Mouse (Mus musculus) spleen, postnatal 0 days (tissue): ENCODE data around the gene Nek10. TPM values are rescaled to one million over a fixed set of nuclear protein-coding genes. Genes with fewer than 3 reads are reported as not detected.

ENCODE experiments used
- polyA plus RNA-seq: library from polyadenylated mRNA; unstranded; fragments of >200 nt; fragmentation: Nextera tagmentation; extraction: Ambion mirVana; gene quantifications from 2 replicates; pipeline ENCODE4 v1.2.1, GENCODE M21; 2015

The Nek10 gene
- not detected in 2 replicates for polyA plus RNA-seq

DNA sequence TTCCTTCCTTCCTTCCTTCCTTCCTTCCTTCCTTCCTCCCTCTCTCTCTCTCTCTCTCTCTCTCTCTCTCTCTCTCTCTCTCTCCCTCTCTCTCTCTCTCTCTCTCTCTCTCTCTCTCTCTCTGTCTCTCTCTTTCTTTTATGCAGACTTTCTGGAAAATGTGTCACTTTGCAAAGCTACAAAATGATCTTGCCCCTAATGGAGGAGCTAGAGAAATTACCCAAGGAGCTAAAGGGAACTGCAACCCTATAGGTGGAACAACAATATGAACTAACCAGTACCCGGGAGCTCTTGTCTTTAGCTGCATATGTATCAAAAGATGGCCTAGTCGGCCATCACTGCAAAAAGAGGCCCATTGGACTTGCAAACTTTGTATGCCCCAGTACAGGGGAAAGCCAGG is at the start of gene Nek10:
Nek10 (plus strand) TSS at position 301 of the 400 bp plus-strand sequence.

Other genes with a start within 250 kb of the Nek10 start
- gene Slc4a7, start 101.1 kb upstream of the Nek10 start, polyA plus RNA-seq = 6.0 and 6.9 TPM in 2 replicates